Mouse (Mus musculus) neural tube, embryonic 15.5 days (tissue): ENCODE measurements around the gene Acsm1. TPM values are rescaled to one million over a fixed set of nuclear protein-coding genes. Genes with fewer than 3 reads are reported as not detected.

Experiments used
- ATAC-seq: fragments of 200-750 bp; cut with Nextera tagmentation; 2 replicates; pipeline ENCODE4 v1.8.0; 2017; ENCODE audit warnings: mild to moderate bottlenecking, moderate TSS enrichment, moderate library complexity; ENCODE audit not compliant: low FRiP score
- H3K27ac ChIP-seq: fragments of 300-500 bp; sonication (generic); replicated peaks from 2 replicates; pipeline ENCODE4 v1.5.1; 2015; ENCODE audit warnings: mild to moderate bottlenecking, inconsistent platforms
- H3K27me3 ChIP-seq: fragments of 300-500 bp; sonication (generic); replicated peaks from 2 replicates; pipeline ENCODE4 v1.6.1; 2015; ENCODE audit warnings: inconsistent platforms
- H3K36me3 ChIP-seq: fragments of 300-500 bp; sonication (generic); 2 replicates; pipeline ENCODE4 v1.6.1; 2015; ENCODE audit warnings: inconsistent platforms
- H3K4me1 ChIP-seq: fragments of 300-500 bp; sonication (generic); 2 replicates; pipeline ENCODE4 v1.6.1; 2015; ENCODE audit warnings: inconsistent platforms
- H3K4me2 ChIP-seq: fragments of 300-500 bp; sonication (generic); 2 replicates; pipeline ENCODE4 v1.6.1; 2015; ENCODE audit warnings: inconsistent platforms, mild to moderate bottlenecking, moderate library complexity
- H3K4me3 ChIP-seq: fragments of 300-500 bp; sonication (generic); replicated peaks from 2 replicates; pipeline ENCODE4 v1.5.1; 2015; ENCODE audit warnings: mild to moderate bottlenecking, inconsistent platforms
- H3K9ac ChIP-seq: fragments of 300-500 bp; sonication (generic); replicated peaks from 2 replicates; pipeline ENCODE4 v1.6.1; 2015; ENCODE audit warnings: mild to moderate bottlenecking, inconsistent platforms
- H3K9me3 ChIP-seq: fragments of 300-500 bp; sonication (generic); replicated peaks from 2 replicates; pipeline ENCODE4 v1.6.1; 2016; ENCODE audit warnings: inconsistent platforms
- WGBS: fragments of 180-500 bp; shearing (Covaris S2); methylation state at CpG from one replicate; pipeline ENCODE4 v1.1.7; 2015; ENCODE audit warnings: mixed read lengths; 5-methylcytosine and 5-hydroxymethylcytosine counted together
- polyA plus RNA-seq: library from polyadenylated mRNA; unstranded; fragments of >200 nt; fragmentation: Nextera tagmentation; extraction: Ambion mirVana; gene quantifications from 2 replicates; pipeline ENCODE4 v1.2.1, GENCODE M21; 2015

The Acsm1 gene
- polyA plus RNA-seq, 1 experiment from 2014 or later: not detected

DNA sequence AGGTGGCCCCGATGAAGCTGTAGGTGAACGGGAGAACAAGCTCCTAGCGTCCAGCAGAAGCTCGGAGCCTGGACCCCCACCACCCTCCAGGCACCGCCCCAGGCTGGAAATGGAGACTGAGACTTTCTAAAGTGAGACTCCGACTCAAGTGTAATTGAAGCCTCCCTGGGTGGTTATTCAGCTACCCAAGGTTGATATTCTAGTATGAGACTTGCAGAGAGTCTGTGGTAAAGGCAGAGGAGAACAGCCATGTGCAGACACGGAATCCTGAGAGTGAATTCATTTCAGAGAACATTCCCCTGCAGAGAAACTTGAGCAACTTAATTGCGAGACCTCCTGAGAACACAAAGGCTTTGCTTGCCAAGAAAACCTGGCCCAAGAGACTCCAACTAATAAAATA lies 73.3 kb downstream of the Acsm1 start:
- H3K27ac ChIP-seq: no peak overlapping the region
- H3K4me1 ChIP-seq: no peaks in the 10 kb centered on the region
- H3K36me3 ChIP-seq: no peaks in the 10 kb centered on the region
- 76% methylated on average over 8 of the region's 8 CpGs for WGBS
- no peak for ATAC-seq
- H3K9ac ChIP-seq: no peak overlapping the region
- H3K9me3 ChIP-seq: no peaks in the 10 kb centered on the region
- H3K27me3 ChIP-seq: no peaks in the 10 kb centered on the region
- no peak overlapping the region for H3K4me2 ChIP-seq
- no peak overlapping the region for H3K4me3 ChIP-seq

DNA sequence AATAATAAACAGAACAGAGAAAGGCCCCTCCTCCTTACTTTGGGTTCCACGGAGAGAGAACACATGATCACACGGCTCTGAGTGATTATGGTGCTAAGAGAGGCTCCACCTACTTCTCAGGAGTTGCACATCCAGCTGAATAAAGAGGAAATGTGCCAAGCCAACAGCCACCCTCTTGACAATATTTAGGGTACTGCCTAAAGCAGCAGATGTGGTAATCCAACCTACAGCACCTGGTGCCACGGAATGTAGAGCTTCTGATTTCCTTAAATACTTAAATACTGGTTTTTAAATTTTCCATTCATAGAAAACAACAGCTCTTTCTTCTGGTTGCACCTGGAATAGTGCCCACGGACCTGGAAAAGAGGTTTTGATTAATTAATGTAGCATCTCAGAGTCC lies 75.9 kb downstream of the Acsm1 start:
- ATAC-seq: no peak
- Histone ChIP-seq H3K9ac (no peak overlapping the region), H3K27ac (no peak overlapping the region), H3K36me3 (no peaks in the 10 kb centered on the region), H3K27me3 (no peaks in the 10 kb centered on the region), H3K4me1 (no peaks in the 10 kb centered on the region), H3K9me3 (no peaks in the 10 kb centered on the region), H3K4me3 (no peak overlapping the region), H3K4me2 (no peak overlapping the region)
- 74% methylated on average over 4 of the region's 4 CpGs for WGBS

DNA sequence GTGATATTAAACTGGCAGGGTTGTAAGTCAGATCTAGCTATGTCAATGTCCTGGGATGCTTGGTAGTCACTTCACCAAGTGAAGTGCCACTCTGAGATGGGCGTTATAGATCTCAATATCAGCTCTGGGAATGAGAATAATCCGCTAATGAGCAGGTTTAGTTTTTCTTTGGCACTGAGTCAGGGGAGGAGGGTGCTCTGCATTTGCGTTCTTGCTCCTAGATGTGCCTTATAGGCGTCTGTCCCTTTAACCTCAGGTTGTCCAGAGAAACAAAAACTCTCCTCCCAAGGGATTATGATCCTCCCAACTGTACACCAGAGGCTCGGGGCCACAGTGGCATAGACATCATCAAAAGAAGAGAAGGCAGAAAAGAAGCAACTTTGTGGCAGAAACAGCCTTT lies 82.9 kb downstream of the Acsm1 start, which contains the start of gene Acsm4:
Gene Acsm4, plus strand, starts transcription at position 301 of the 400 bp plus-strand sequence.
- H3K27me3 ChIP-seq: no peaks in the 10 kb centered on the region
- H3K9me3 ChIP-seq: no peaks in the 10 kb centered on the region
- no peak within 1 kb of the TSS for H3K4me3 ChIP-seq
- no peak within 1 kb of the TSS for H3K27ac ChIP-seq
- H3K36me3 ChIP-seq: no peaks in the 10 kb centered on the region
- H3K9ac ChIP-seq: no peak within 1 kb of the TSS
- no peaks in the 10 kb centered on the region for H3K4me1 ChIP-seq
- H3K4me2 ChIP-seq: no peak within 1 kb of the TSS
- WGBS: 83% methylated on average over 5 of the region's 5 CpGs
- no peak for ATAC-seq

DNA sequence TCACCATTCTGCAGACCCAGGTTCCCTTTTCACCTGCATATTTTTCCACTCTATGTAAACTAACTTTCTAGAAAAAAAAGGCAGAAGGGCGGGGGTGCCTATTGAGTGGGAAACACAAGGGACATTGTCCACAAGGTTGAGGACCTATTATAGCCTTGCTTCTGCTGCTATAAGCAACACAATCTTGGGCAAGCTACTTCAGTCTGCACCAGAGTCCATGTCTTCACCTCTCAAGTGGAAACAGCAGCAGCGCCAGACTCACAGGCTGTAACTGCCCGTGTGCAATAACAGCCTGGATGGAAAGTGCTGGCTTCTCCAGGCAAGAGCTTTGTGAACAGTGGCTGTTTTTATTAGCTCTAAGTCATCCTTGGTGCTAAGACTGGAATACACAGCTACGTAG lies 85.5 kb downstream of the Acsm1 start:
- 78% methylated on average over 4 of the region's 4 CpGs for WGBS
- Histone ChIP-seq H3K36me3 (no peaks in the 10 kb centered on the region), H3K4me3 (no peak overlapping the region), H3K4me1 (no peaks in the 10 kb centered on the region), H3K27ac (no peak overlapping the region), H3K4me2 (no peak overlapping the region), H3K9ac (no peak overlapping the region), H3K27me3 (no peaks in the 10 kb centered on the region), H3K9me3 (no peaks in the 10 kb centered on the region)
- no peak for ATAC-seq

DNA sequence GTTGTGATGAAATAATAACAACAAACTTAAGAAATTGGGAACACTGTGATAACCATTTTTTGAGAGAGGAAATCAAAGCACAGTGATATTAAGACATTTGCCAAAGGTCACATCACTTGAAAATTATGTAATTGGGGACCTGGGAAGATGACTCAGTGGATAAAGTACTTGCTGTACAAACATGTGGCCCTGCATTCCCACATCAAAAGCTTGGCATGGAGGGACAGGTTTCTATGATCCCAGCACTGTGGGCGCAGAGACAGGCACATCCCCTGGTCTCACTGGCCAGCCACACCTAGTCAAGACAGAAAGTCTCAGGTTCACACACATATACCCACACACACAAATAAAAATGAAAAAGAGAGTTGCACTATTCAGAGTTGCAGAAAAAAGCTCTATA lies 88.1 kb downstream of the Acsm1 start:
- ATAC-seq: no peak
- no peaks in the 10 kb centered on the region for H3K9me3 ChIP-seq
- no peak overlapping the region for H3K4me2 ChIP-seq
- 90% methylated on average over 1 of the region's 1 CpGs for WGBS
- H3K4me3 ChIP-seq: no peak overlapping the region
- H3K27ac ChIP-seq: no peak overlapping the region
- no peak overlapping the region for H3K9ac ChIP-seq
- no peaks in the 10 kb centered on the region for H3K4me1 ChIP-seq
- no peaks in the 10 kb centered on the region for H3K27me3 ChIP-seq
- no peaks in the 10 kb centered on the region for H3K36me3 ChIP-seq

Other genes with a start within 250 kb of the Acsm1 start
- gene Gp2, start 147.7 kb upstream of the Acsm1 start, polyA plus RNA-seq: not detected in 2 replicates
- not detected in 2 replicates for gene Umod, start 127.7 kb upstream of the Acsm1 start, polyA plus RNA-seq
- gene Acsm5, start 87.6 kb upstream of the Acsm1 start, polyA plus RNA-seq: 0.08 TPM in 1 of 2 replicates, not detected in the other
- 0.10 and 0.14 TPM in 2 replicates for gene Pdilt, start 83.5 kb upstream of the Acsm1 start, polyA plus RNA-seq
- not detected in 2 replicates for gene Acsm2, start 52.7 kb upstream of the Acsm1 start, polyA plus RNA-seq
- gene Acsm4, start 83.0 kb downstream of the Acsm1 start, polyA plus RNA-seq: not detected in 2 replicates
- 65.0 and 68.6 TPM in 2 replicates for gene Thumpd1, start 113.8 kb downstream of the Acsm1 start, polyA plus RNA-seq
- 0.51 TPM in 1 of 2 replicates, not detected in the other for gene Acsm3, start 153.9 kb downstream of the Acsm1 start, polyA plus RNA-seq
- 6.0 and 15.7 TPM in 2 replicates for gene Rexo5, start 187.0 kb downstream of the Acsm1 start, polyA plus RNA-seq
- gene Eri2, start 187.0 kb downstream of the Acsm1 start, polyA plus RNA-seq: 15.3 and 16.2 TPM in 2 replicates